Mouse (Mus musculus): ENCODE data around the gene Kctd17. TPM values are rescaled to one million over a fixed set of nuclear protein-coding genes. Genes with fewer than 3 reads are reported as not detected.

The Kctd17 gene
- total RNA-seq, 2 experiments from 2014 or later = 14.2 to 15.9 TPM

DNA sequence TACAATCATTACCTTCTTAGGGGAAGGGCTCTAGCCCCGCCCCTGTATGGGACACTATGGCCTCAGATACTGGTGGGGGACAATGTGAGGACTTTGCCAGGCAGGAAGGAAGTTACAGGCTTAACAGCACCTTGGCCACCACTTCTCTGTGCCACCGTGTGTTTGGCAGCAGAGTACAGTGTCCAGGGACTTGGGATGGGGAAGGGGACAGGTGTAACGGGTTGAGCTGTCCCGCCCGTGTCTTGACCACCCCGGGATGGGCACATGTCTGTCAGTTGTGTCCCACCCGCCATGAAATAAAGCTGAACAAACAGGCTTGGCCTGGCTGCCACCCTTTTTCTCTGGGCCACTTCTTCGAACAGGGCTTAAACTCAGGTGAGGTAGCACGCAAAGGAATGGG is 10.6 kb downstream of the Kctd17 start:
- intact Hi-C loops (cut with DNase I) = no loop called here

DNA sequence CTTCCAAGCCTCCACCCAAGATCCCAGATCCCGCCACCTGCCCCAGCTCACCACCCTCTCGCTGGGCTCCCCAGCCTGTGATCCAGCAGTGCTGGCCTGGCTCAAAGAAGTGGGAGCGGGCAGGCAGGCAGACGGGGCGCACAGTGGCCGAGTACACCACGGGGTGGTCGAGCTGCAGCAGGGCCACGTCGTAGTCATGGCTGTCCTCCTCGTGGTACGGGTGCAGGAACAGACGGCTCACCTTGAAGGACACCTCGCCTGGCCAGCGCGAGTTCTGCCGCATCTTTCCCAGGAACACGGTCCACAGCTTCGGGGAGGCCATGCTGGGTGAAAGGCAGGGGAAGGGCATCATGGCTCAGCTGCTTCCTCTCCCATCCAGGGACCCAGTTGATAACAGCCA is 13.9 kb downstream of the Kctd17 start:
- intact Hi-C loops (cut with DNase I) = no loop called here
- no peak for DNase-seq

More for the DNA sequence above, 10.6 kb downstream of the Kctd17 start:
- no peak for DNase-seq

DNA sequence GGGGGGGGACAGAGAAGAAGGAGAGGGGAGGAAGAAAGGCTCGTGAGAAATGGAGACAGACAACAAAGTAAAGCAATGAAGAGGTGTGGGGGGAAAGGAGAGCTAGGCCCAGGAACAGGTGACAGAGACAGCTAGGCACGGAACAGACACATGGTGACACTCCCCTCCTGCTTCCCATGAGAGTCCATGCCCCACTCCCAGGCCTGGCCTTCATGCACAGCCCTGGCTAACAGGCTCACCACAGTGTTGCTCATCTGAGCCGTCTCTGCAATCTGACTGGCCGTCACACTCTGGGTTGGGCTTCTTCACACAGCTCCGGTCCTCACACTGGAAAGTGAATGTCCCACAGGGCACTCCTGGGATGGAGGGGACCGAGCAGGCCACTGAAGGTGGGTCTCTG is 15.5 kb downstream of the Kctd17 start:
- intact Hi-C loops (cut with DNase I) = no loop called here
- DNase-seq = no peak

DNA sequence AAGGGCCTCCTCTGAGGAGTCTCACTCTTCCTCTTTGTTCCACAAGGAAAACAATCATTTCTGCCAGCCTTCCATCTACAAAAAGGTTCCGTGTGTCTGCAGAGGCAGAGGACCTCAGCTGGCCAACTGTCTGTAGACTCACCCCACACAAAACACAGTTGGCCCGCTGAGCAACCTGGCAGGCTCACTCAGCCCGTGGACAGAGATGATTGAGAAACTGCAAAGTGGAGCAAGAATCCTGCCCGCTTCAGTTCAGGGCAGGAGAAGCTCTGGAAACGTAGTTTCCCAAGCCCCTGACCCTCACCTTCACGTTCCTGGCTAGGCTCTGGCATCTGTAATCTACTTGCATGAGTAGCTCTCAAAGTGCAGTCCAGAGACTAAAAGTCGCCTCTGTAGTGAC is 18.8 kb downstream of the Kctd17 start:
- DNase-seq = no peak
- intact Hi-C loops (cut with DNase I) = loop anchor here (1.0 to 5.0 kb wide), 3 partner anchors 65 to 135 kb away; no protein-coding TSS in a partner anchor

DNA sequence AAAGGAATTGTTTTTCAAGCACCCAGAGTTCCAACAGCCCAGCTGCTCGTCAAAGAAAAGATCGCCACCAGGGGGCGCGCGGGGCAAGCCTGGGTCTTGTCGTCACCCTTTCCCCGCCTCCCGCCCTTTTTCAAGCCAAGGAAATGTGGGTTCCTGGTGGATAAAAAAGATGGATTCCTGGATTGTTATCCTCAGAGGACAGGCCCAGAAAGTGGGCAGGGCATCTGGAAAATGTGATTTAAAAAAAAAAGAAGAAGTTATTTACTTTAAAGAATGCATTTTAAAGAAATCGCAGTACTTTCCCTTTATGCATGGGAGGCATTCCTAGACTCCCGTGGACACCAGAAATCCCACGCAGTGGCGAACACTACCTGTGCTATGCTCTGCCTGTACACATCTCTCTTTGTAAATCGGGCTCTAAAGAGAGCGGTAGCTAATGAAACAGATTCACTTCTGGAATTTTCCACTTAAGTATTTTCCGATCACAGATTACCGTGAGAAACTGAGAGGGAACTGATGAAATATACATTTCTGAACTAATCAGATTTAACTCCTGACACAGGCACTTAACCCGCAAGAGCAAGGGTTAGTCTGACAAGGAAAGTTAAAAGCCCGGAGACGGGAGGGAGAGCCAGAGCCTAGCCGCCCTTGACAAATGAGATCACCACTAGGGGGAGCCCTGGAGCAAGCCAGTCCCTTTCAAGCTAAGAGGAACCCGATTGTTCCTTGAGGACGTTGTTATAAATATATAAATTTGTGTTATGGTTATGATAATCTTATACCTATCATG is 19.6 kb downstream of the Kctd17 start:
- intact Hi-C loops (cut with DNase I) = loop anchor here (1.0 to 5.0 kb wide), 3 partner anchors 64 to 134 kb away; no protein-coding TSS in a partner anchor
- peak; percentile 96 to 98 for DNase-seq

DNA sequence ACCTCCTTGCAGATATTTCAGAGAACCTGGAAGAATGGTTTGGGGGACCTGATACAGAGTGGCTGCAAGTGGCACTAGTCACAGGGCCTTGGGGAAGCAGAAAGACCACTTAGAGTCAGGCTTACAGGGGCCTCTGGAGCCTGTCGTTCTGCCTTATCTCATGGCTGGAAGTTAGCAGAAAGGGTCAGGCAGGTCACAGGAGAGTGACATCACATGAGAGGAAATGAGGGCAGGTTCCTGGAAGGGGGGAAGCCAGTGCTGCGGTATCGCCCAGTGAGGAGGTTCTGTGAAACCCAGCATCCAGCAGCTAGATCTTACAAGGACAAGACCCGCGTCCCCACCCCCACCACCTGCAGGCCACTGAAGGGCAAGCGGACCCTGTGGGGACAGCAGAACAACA is 20.8 kb downstream of the Kctd17 start:
- no peak for DNase-seq
- intact Hi-C loops (cut with DNase I) = loop anchor here (5.0 kb wide), 2 partner anchors 63 to 133 kb away; no protein-coding TSS in a partner anchor

DNA sequence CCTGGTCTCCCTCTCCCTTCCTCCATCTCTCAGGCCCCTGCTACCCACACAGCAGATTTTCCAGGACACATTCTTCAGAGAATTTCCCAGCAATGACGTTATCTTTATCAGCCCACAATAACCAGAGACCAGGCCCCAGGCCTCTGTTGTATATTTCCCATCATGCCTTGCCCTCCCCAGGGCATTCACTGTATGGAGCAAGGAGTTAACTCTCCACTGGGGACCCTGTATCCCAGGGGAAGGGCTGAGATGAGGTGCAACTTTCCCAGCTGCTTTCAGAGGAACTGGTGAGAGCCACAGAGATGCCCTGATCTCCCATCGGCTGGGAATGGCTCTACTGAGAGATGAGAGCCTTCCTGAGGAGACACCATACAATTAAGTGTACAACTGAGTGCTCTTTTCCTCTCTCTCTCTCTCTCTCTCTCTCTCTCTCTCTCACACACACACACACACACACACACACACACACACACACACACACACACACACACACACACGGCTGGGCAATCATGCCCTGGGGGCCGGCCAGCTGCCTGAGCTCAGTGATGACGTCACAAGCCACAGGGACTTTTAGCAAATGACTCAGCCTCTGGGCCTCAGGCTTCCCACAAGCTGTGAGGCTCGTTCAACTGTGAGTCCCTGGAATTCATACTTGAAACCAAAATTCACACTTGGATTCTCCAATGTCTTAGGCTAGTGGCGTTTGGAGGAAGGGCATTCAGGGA is 21.5 kb downstream of the Kctd17 start:
- DNase-seq = peak; percentile 53
- intact Hi-C loops (cut with DNase I) = loop anchor here (5.0 kb wide), 2 partner anchors 62 to 132 kb away; no protein-coding TSS in a partner anchor

DNA sequence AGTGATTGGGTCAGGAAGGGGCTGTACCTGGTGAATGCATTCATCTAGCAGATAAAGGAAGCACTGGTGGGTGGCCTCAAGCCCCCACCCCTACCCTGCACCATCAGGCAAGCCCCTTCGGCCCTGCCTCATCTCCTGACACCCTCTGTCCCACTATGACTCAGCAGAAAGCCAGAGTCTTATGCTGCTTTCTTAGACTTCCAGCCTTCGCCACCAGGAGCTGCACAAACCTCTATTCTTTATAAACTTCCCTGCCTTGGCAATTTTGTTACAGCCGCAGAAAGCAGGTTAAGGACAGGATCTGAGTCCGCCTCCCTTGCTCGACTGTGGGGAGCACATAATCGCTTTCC is 22.0 kb downstream of the Kctd17 start:
- intact Hi-C loops (cut with DNase I) = no loop called here
- DNase-seq = no peak

DNA sequence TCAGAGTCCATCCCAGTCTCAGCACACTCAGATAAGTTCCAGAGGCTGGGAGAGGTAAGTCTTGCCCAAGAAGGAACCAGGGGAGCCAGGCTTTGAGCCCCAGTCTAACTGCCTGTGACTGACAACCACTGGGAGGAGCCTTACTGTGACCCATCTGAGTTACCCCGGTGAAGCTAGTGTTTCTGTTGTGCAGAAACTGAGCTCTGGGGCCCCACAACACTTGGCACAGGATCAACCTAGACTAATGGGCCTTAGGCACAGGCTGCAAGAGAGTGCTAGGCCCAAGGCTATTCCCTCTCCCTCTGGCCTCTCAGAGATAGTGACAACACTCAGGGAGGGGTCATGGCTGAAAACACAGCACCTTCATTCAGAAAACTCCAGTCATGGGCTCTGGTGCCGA is 22.8 kb downstream of the Kctd17 start:
- DNase-seq = no peak
- intact Hi-C loops (cut with DNase I) = no loop called here

DNA sequence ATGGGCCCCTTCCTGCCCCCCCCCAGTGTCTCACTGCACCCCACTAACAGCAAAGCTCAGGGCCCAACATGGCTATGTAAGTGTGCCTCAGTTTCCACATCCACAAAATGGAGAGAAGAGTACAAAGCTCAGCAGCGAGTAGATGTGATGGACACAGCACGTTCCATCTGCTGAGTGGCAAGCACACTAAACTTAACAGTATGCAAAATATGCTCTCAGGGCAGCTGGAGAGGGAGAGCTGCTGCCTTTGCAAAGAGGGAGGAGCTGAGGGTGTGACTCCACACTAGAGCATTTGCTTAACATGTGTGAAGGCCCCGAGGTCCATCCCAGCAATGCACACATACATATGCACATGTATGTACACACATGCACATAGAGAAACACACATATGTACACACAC is 24.6 kb downstream of the Kctd17 start:
- intact Hi-C loops (cut with DNase I) = no loop called here
- DNase-seq = no peak

DNA sequence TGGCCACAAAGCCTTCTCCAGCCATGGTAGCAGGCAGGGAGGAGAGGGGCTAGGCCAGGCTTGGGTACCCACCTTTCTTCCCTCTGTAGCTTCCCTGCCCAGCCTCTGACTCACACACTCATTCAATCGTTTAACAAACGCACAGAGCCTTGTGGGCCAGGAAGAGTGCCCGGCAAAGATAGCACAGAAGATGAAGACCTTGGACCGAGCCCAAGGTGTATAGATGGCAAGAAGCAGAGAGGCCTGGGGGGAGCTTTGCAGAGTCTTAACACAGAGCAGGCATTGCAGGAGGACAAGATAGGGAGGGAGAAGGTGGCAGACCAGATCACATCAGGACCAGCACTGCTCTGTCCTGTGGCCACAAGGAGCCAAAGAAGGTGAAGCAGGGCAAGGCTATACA is 26.8 kb downstream of the Kctd17 start:
- intact Hi-C loops (cut with DNase I) = no loop called here
- DNase-seq = no peak

DNA sequence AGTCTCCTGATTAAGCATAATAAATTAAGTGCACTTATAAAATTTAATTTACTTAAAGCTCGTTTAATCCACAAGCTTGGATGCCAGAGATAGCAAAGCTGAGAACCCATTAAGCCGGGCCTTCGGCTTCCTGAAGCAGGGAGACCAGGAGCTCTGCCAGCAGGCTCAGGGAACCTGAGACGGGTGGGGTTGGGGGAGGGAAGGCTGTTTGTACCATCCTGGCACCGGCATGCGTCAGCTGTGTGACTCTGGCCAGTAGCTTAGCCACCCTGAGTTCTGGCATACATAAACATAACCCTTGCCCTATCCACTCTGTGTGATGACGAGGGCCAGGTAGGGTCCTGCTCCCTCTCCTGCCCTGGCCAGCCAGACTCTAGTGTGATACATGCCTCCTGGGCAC is 27.7 kb downstream of the Kctd17 start:
- DNase-seq = peak in 1 of 2 experiments; percentile 56
- intact Hi-C loops (cut with DNase I) = no loop called here

DNA sequence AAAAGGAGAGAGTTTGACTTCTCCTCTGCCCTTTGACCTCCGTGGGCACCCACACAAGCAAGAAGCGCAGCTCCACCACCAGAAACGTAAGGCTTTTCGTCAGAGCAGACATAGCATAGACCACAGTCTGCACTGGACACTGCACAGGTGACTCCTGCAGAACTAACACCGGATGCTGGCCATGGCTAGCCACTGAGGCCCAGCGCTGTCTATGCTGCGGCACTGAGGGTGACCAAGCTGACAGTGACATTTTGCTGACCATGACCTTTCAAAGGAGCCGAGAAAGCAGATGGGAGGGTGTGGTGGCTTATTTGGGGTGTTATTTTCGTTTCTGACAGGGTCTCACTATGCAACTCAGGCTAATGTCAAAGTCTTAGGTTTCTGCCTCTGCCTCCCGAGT is 28.8 kb downstream of the Kctd17 start:
- DNase-seq = no peak
- intact Hi-C loops (cut with DNase I) = no loop called here

DNA sequence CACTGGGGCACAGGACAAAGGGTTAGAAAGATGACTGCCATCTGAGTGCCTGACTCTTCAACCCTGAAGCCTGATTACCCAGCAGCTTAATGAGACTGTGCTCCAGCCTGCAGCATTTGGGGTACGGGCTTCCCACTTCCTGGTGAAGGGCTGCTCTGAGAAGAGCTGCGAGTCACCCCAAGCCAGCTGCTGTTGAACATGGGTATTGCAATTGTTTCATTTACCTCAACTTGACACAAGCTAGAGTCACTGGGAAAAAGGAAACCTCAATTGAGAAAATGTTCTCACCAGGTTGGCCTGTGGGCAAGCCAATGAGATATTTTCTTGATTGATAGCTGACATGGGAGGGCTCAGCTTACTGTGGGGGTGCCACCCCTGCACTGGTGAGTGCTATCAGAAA is 34.6 kb downstream of the Kctd17 start:
- intact Hi-C loops (cut with DNase I) = no loop called here

DNA sequence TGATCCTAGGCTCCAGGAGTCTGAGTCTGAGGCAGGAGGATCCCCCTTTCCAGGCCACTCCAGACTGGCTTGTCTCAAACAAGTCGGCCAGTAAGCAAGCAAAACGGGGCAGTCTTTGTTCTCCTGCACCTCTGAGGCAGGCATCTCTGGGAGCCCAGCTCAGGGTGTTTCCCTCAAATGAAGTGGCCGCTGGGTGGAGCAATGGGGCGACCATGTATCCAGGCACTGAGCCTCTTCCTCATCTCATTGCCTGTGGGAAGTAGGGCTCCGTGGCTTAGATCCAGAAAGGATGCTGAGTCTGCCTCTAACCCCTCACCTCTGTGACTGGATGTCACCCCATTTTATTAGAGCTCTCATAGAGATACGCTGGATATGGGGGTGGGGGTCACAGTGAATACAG is 38.4 kb downstream of the Kctd17 start:
- no peak for DNase-seq
- intact Hi-C loops (cut with DNase I) = no loop called here

More for the DNA sequence above, 34.6 kb downstream of the Kctd17 start:
- DNase-seq = no peak

DNA sequence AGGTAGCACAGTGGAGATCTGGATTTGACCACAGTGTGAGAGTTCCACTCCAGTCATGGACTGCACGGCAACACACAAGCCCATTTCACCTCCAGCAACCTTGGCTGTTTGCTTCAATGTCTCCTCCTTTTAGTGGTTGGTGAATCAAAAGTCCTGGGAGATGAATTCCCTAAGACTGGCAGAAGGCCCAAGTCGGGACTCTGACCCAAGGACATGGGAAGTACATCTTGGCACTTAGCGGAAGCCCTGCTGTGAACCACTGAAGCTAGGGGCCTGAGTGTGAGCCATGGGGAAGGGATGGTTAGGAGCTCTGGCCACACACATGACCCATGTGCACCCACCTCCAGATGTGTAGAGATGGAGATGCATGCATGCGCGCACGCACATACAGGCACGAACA is 39.2 kb downstream of the Kctd17 start:
- intact Hi-C loops (cut with DNase I) = no loop called here
- DNase-seq = no peak

DNA sequence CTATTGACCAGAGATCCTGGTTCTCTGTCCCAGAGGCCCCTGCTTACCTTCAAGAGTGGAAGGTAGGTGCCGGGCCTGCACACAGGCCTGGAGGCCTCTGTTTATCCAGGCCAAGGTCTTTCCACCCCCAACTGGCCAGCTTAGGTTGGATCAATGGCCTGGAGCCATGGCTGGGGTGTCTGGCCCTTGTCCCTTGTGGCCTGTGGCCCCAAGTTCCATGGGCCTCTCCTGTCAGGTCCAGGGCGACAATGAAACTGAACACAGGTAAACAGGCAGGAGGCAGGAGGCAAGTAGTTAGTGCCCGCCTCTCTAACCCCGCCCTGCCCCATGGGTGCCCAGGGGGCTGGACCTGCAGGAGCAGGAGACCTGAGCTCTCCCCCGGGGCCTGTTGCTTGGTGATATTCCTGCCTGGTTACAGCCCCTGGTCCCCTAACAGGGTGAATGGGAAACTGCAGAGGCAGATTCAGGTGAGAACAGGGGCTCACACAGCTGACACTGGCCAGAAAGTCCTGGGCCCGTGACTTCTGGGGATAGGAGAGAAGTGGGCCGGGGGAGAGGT is 40.1 kb downstream of the Kctd17 start, which contains the start of gene Tmprss6:
Tmprss6 (minus strand) TSS at position 256 of the 559 bp plus-strand sequence.
- DNase-seq = no peak
- intact Hi-C loops (cut with DNase I) = no loop called here

DNA sequence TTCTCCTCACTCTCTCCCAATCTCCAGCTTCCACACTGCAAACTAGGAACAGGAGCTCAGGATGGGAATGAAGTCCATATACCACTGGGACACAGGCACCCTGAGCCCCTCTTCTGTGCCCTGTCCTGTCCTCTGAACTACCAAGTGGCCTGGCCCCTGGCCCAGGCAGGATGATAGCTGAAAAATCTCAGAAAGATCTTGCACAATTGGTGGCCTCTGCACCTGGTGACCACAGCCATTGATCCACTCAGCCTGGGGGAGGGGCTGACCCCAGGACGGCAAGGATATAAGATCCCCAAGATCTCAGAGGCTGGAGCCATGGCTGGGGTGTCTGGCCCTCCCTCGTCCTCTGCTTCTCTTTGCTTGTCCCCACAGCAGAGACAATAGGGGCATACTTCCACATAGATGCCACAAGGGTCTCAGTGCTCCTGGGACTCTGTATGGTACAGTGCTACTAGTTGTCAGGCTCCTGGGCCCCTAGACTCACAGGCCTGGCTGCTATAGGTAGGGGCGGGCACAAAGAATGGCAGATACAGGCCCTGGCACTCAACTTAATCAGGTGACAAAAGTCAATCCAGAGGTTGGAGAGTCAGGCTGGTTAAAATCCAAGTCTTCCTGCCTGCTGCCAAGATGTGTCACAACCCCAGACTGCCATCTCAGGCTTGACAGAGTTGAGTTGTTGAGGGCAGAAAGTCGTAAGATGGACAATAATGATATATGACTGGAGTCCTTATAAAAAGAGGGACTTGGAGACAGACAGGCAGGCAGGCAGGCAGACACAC is 42.3 kb downstream of the Kctd17 start:
- intact Hi-C loops (cut with DNase I) = no loop called here
- no peak for DNase-seq

DNA sequence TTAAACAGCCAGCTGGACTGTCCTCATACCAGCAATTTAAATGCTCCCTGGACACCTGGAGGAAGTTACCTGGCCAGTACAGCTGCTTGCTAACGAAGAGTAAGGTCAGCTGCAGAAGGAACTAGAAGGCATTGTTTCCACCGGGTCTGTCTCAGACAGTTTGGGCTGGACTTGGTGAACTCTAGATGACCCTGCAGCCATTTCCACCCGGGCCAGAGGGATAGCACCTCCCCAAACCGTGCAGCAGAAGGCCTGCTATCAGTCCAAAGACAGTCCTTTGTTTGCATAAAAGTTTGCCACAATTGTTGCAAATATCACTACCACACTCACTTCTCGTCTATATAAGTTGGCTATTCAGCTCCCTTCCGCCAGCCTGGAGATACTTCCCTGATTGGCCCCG is 43.5 kb downstream of the Kctd17 start:
- intact Hi-C loops (cut with DNase I) = no loop called here

DNA sequence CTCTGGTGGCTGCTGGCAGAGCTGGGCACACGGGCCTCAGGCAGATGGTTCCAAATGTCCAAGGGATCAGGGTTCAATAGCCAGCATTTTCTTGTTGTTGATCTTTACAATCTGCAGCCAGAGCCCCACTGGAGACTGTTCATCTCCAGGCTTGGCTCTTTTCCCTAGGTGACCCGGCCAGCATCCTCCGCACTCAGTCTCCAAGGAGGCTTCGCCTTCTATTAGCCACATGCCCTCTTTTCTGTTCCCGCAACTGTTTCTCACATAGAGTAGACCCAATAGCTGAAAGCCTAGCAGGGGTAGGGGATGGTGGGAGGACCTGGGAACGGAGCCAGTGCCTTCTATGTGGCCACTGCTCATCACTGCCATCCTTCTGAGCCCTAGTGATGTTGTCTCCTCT is 45.1 kb downstream of the Kctd17 start:
- intact Hi-C loops (cut with DNase I) = no loop called here
- DNase-seq = no peak

More for the DNA sequence above, 43.5 kb downstream of the Kctd17 start:
- DNase-seq = no peak

DNA sequence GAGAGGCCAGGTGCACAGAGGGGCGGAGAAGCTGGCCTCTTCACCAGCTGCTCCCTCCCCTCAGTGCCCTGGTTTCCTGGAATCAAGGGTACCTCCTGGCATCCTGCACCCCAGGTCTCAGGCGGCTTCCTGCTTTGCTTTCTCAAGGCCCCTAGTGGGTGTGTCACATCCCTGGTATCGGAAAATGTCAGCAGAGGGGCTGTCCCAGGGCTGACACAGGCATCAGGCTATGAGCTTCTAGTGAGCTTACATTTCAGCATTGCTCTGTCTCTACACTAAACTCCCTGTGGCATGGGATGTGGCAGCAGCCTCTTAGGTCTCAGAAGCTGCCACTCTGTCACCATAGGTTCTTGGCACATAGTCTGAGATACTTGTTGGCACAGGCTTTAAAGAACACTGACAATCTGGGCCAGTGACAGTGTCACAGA is 47.3 kb downstream of the Kctd17 start:
- no peak for DNase-seq
- intact Hi-C loops (cut with DNase I) = no loop called here
